Mouse (Mus musculus) forebrain, embryonic 11.5 days (tissue): ENCODE results near the gene Hs6st1. TPM values are rescaled to one million over a fixed set of nuclear protein-coding genes. Genes with fewer than 3 reads are reported as not detected.

Experiments
- ATAC-seq: fragments of 200-750 bp; cut with Nextera tagmentation; replicated peaks from 2 replicates; pipeline ENCODE4 v1.8.0; 2017; ENCODE audit warnings: moderate TSS enrichment; ENCODE audit not compliant: low FRiP score
- DNase-seq: peaks from one replicate; pipeline ENCODE4 v3.0.0-alpha.2; 2017; ENCODE audit warnings: low spot score
- H3K27ac ChIP-seq: fragments of 300-500 bp; sonication (generic); 2 replicates; pipeline ENCODE4 v1.5.1; 2014; ENCODE audit warnings: low read depth, low read length
- H3K27me3 ChIP-seq: fragments of 300-500 bp; sonication (generic); 2 replicates; pipeline ENCODE4 v1.6.1; 2014; ENCODE audit warnings: mild to moderate bottlenecking, low read length, mixed read lengths; ENCODE audit not compliant: control insufficient read depth, insufficient read depth
- H3K36me3 ChIP-seq: fragments of 300-500 bp; sonication (generic); 2 replicates; pipeline ENCODE4 v1.6.1; 2014; ENCODE audit warnings: mild to moderate bottlenecking, low read length, moderate library complexity, mixed read lengths; ENCODE audit not compliant: control insufficient read depth, insufficient read depth
- H3K4me1 ChIP-seq: fragments of 300-500 bp; sonication (generic); replicated peaks from 2 replicates; pipeline ENCODE4 v1.6.1; 2014; ENCODE audit warnings: low read length, mixed read lengths; ENCODE audit not compliant: control insufficient read depth, insufficient read depth
- H3K4me2 ChIP-seq: fragments of 300-500 bp; sonication (generic); 2 replicates; pipeline ENCODE4 v1.6.1; 2014; ENCODE audit warnings: low read depth, mild to moderate bottlenecking, low read length, moderate library complexity, mixed read lengths; ENCODE audit not compliant: severe bottlenecking
- H3K4me3 ChIP-seq: fragments of 300-500 bp; sonication (generic); 2 replicates; pipeline ENCODE4 v1.5.1; 2014; ENCODE audit warnings: low read depth, low read length
- H3K9ac ChIP-seq: fragments of 300-500 bp; sonication (generic); 2 replicates; pipeline ENCODE4 v1.6.1; 2014; ENCODE audit warnings: low read length
- H3K9me3 ChIP-seq: fragments of 300-500 bp; sonication (generic); 2 replicates; pipeline ENCODE4 v1.6.1; 2016; ENCODE audit warnings: low read length, mixed read lengths; ENCODE audit not compliant: control insufficient read depth
- WGBS: fragments of 180-500 bp; shearing (Covaris S2); extraction: QIAGEN DNeasy Blood & Tissue Kit; methylation state at CpG from one replicate; pipeline ENCODE4 v1.1.7; 2014; 5-methylcytosine and 5-hydroxymethylcytosine counted together
- microRNA-seq: library from miRNA; unstranded; fragments of <30 nt; microRNA quantifications from one replicate; pipeline ENCODE4, GENCODE M21; 2016; ENCODE audit not compliant: insufficient number of aligned reads
- polyA plus RNA-seq: library from polyadenylated mRNA; unstranded; fragments of >200 nt; fragmentation: Nextera tagmentation; extraction: Ambion mirVana; gene quantifications from 2 replicates; pipeline ENCODE4 v1.2.1, GENCODE M21; 2014

Gene Hs6st1
- polyA plus RNA-seq, 1 experiment from 2014 or later = 14.9 TPM

GRCm38 (mm10) chr1:36145050-36145449 lies 76.8 kb downstream of the Hs6st1 start:
- no peaks in the 10 kb centered on the region for H3K4me1 ChIP-seq
- no peak overlapping the region for H3K9ac ChIP-seq
- H3K9me3 ChIP-seq = no peaks in the 10 kb centered on the region
- H3K4me3 ChIP-seq = no peak overlapping the region
- H3K27ac ChIP-seq = no peak overlapping the region
- WGBS = 60% methylated on average over 1 of the region's 1 CpGs
- H3K36me3 ChIP-seq = peaks cover 17% of the 10 kb centered on the region; the same call in 1 of the 2 replicates
- DNase-seq = no peak
- H3K4me2 ChIP-seq = no peak overlapping the region
- no peaks in the 10 kb centered on the region for H3K27me3 ChIP-seq
- no peak for ATAC-seq

GRCm38 (mm10) chr1:36148809-36149208 lies 80.6 kb downstream of the Hs6st1 start:
- H3K27ac ChIP-seq = no peak overlapping the region
- H3K4me1 ChIP-seq = no peaks in the 10 kb centered on the region
- H3K9ac ChIP-seq = no peak overlapping the region
- no peaks in the 10 kb centered on the region for H3K27me3 ChIP-seq
- peaks cover 18% of the 10 kb centered on the region; the same call in 1 of the 2 replicates for H3K36me3 ChIP-seq
- no peak overlapping the region for H3K4me3 ChIP-seq
- ATAC-seq (no peak), DNase-seq (peak; percentile 37)
- 91% methylated on average over 2 of the region's 2 CpGs for WGBS
- no peaks in the 10 kb centered on the region for H3K9me3 ChIP-seq
- no peak overlapping the region for H3K4me2 ChIP-seq

GRCm38 (mm10) chr1:36149411-36149810 lies 81.2 kb downstream of the Hs6st1 start:
- DNase-seq = no peak
- H3K36me3 ChIP-seq = peaks cover 17% of the 10 kb centered on the region; the same call in 1 of the 2 replicates
- no peak overlapping the region for H3K4me2 ChIP-seq
- H3K27me3 ChIP-seq = no peaks in the 10 kb centered on the region
- no peak overlapping the region for H3K27ac ChIP-seq
- no peak overlapping the region for H3K4me3 ChIP-seq
- no peak for ATAC-seq
- 83% methylated on average over 1 of the region's 1 CpGs for WGBS
- no peaks in the 10 kb centered on the region for H3K9me3 ChIP-seq
- no peak overlapping the region for H3K9ac ChIP-seq
- no peaks in the 10 kb centered on the region for H3K4me1 ChIP-seq

Small RNA genes lying within 50 kb of the gene (microRNA-seq; reads per million reads assigned to microRNA genes)
- 5.0 reads per million for gene Mir6897

Other genes with a start within 250 kb of the Hs6st1 start
- 72.8 and 79.8 TPM in 2 replicates for gene Uggt1, start 176.3 kb downstream of the Hs6st1 start, polyA plus RNA-seq
- 0.16 and 0.47 TPM in 2 replicates for gene Neurl3, start 206.3 kb downstream of the Hs6st1 start, polyA plus RNA-seq
- 2.5 and 3.3 TPM in 2 replicates for gene Arid5a, start 239.3 kb downstream of the Hs6st1 start, polyA plus RNA-seq